Mouse (Mus musculus): ENCODE data around the gene Fth1.

DNA sequence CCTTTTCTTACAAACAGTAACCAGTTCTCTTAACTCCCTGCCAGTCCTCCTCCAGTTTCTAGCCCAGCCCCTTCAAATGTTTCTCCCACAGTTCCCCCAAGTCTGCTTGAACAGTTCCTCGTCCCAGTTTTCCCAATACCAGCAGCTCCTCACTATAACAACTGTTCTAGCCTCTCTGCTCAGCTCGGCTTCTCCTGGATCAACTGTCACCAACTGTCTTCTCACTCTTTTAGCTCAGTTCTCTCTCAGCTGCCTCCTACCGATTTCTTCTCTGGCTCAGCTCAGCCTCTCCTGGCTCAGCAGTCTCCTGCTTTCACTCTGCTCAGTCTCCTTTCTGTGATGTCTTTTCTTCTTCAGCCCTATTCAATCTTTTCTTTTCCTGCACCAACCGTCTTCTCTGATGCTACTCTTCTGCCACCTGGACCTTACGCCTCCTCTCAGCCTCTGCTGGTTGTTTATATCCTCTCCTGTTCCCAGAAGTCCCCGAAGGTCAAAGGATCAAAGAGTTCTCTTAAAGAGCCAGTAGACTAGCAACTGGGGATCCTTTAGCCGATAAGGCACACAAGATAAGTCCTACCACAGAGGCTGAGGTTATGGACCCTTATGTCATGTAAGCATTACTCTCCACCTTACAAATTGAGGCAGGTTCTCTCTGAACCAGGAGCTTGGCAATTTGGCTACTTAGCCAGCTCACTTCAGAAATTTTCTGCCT lies 16.0 kb upstream of the Fth1 start:
- TF ChIP-seq CTCF (IDR thresholded peaks at IDR 0.05; ENCODE audit: control insufficient read depth, insufficient read depth, insufficient replicate concordance, low read depth, low read length) (no peak), POLR2A (IDR thresholded peaks at IDR 0.05; ENCODE audit: control insufficient read depth, low read depth, low read length) (no peak)

Measured in testis, adult 2 months (tissue).